Mouse (Mus musculus) liver, postnatal 0 days (tissue): ENCODE results near the gene Btbd9. TPM values are rescaled to one million over a fixed set of nuclear protein-coding genes. Genes with fewer than 3 reads are reported as not detected.
A peak's percentile ranks its signal among the peaks of the same experiment; 100 is the strongest.

Source experiments
- ATAC-seq: fragments of 200-750 bp; cut with Nextera tagmentation; 2 replicates; pipeline ENCODE4 v1.8.0; 2017; ENCODE audit warnings: mild to moderate bottlenecking, moderate library complexity
- DNase-seq: peaks from one replicate; pipeline ENCODE4 v3.0.0-alpha.2; 2016
- H3K27ac ChIP-seq: fragments of 300-500 bp; sonication (generic); 2 replicates; pipeline ENCODE4 v1.5.1; 2014; ENCODE audit warnings: antibody characterized with exemption, moderate library complexity, mild to moderate bottlenecking, low read depth
- H3K27me3 ChIP-seq: fragments of 300-500 bp; sonication (generic); 2 replicates; pipeline ENCODE4 v1.6.1; 2014; ENCODE audit warnings: low read length, control low read depth, mixed read lengths; ENCODE audit not compliant: insufficient read depth
- H3K36me3 ChIP-seq: fragments of 300-500 bp; sonication (generic); replicated peaks from 2 replicates; pipeline ENCODE4 v1.6.1; 2014; ENCODE audit warnings: mild to moderate bottlenecking, control low read depth, low read length, moderate library complexity, mixed read lengths; ENCODE audit not compliant: insufficient read depth
- H3K4me1 ChIP-seq: fragments of 300-500 bp; sonication (generic); 2 replicates; pipeline ENCODE4 v1.6.1; 2014; ENCODE audit warnings: antibody characterized with exemption, mild to moderate bottlenecking, control low read depth; ENCODE audit not compliant: insufficient read depth
- H3K4me2 ChIP-seq: fragments of 300-500 bp; sonication (generic); 2 replicates; pipeline ENCODE4 v1.6.1; 2014; ENCODE audit warnings: low read depth, mild to moderate bottlenecking, low read length, moderate library complexity, mixed read lengths
- H3K4me3 ChIP-seq: fragments of 300-500 bp; sonication (generic); 2 replicates; pipeline ENCODE4 v1.5.1; 2014; ENCODE audit warnings: low read depth, low read length
- H3K9ac ChIP-seq: fragments of 300-500 bp; sonication (generic); replicated peaks from 2 replicates; pipeline ENCODE4 v1.6.1; 2014; ENCODE audit warnings: mild to moderate bottlenecking, moderate library complexity
- H3K9me3 ChIP-seq: fragments of 300-500 bp; sonication (generic); 2 replicates; pipeline ENCODE4 v1.6.1; 2016; ENCODE audit warnings: mild to moderate bottlenecking, control low read depth, low read length, mixed read lengths
- CTCF ChIP-seq: sonication (generic); IDR thresholded peaks from 2 replicates; pipeline ENCODE4 v1.5.1; 2016; ENCODE audit warnings: antibody characterized with exemption, low read depth
- EP300 ChIP-seq: IDR thresholded peaks from 2 replicates; pipeline ENCODE4 v1.6.1; 2016; ENCODE audit warnings: antibody characterized with exemption, low read depth, mild to moderate bottlenecking
- WGBS: fragments of 180-500 bp; shearing (Covaris S2); extraction: QIAGEN DNeasy Blood & Tissue Kit; methylation state at CpG from one replicate; pipeline ENCODE4 v1.1.7; 2014; ENCODE audit not compliant: insufficient replicate concordance; 5-methylcytosine and 5-hydroxymethylcytosine counted together
- polyA plus RNA-seq: library from polyadenylated mRNA; unstranded; fragments of >200 nt; fragmentation: Nextera tagmentation; extraction: Ambion mirVana; gene quantifications from 2 replicates; pipeline ENCODE4 v1.2.1, GENCODE M21; 2015

Btbd9 gene
- polyA plus RNA-seq, 1 experiment from 2014 or later: 16.5 TPM

DNA sequence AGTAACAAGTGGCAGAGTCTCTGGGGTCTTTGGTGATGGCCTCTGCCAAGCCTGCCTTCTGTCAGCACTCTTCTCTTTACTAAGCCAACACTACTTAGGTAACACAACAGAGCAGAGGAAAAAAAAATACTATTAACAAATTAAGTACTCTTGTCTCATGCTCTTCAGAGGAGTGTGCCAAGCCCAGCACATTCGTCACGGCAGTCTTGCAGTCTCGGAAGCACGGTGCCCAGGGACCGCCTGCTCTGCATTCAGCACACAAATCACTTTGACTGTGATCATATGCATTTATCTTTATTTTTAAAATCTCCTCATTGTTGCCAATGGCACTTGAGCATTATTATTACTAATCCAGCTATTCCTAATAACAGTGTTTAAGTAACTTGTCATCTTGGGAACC lies 116.6 kb downstream of the Btbd9 start:
- 92% methylated on average over 5 of the region's 5 CpGs for WGBS
- TF ChIP-seq EP300 (no peak), CTCF (no peak)
- no peaks in the 10 kb centered on the region for H3K9me3 ChIP-seq

DNA sequence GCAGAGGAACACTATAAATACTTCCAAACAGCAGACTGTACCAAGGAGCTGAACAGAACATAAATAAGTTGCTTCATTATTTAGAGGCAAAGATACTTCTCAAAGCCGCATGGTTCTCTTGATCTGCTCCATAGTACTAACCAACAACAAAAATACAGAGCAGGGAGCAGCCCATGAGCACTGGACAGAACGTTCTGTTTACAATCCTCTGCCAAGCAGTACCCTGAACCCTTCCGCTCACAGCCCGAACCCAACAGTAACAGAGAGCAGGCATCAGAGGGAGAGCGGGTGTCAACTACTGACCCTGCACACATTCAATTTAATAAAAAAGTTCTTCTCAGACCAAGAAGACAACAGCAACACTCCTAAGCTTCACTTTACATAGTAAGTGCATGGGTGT lies 117.4 kb downstream of the Btbd9 start:
- no peak overlapping the region for H3K4me2 ChIP-seq
- no peaks in the 10 kb centered on the region for H3K36me3 ChIP-seq
- no peak overlapping the region for H3K9ac ChIP-seq
- ATAC-seq (peak; percentile 41; the same call in 1 of the 2 replicates), DNase-seq (no peak)
- WGBS: 75% methylated on average over 5 of the region's 5 CpGs
- no peaks in the 10 kb centered on the region for H3K9me3 ChIP-seq
- H3K4me1 ChIP-seq: no peaks in the 10 kb centered on the region
- no peaks in the 10 kb centered on the region for H3K27me3 ChIP-seq
- no peak overlapping the region for H3K4me3 ChIP-seq
- no peak for TF ChIP-seq CTCF
- no peak for TF ChIP-seq EP300
- H3K27ac ChIP-seq: no peak overlapping the region

More for the DNA sequence above, 116.6 kb downstream of the Btbd9 start:
- H3K4me1 ChIP-seq: no peaks in the 10 kb centered on the region
- no peak overlapping the region for H3K4me3 ChIP-seq
- H3K4me2 ChIP-seq: no peak overlapping the region
- no peak overlapping the region for H3K27ac ChIP-seq
- no peaks in the 10 kb centered on the region for H3K36me3 ChIP-seq
- no peak for DNase-seq
- ATAC-seq: no peak
- no peaks in the 10 kb centered on the region for H3K27me3 ChIP-seq
- no peak overlapping the region for H3K9ac ChIP-seq

DNA sequence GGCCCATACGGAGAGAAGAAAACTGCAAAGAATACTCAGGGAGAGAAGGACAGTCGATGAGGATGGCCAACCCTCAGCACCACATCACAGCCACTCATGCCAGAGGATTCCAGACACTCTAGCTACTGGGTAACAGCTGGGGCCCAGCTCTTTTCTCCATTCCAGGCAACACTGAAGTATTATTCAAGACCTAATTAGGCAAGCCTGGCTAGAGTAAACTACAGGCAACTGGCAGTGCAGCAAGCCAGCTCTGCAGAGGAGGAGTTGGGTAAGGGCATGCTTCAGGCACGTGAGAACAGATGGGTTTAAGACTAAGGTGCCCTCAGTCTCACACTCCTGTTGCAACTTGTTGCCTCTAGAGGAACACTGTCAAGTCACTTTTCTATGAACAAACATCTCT lies 118.0 kb downstream of the Btbd9 start:
- Histone ChIP-seq H3K9ac (no peak overlapping the region), H3K4me2 (no peak overlapping the region), H3K27me3 (no peaks in the 10 kb centered on the region), H3K9me3 (no peaks in the 10 kb centered on the region), H3K4me3 (no peak overlapping the region), H3K4me1 (no peaks in the 10 kb centered on the region), H3K27ac (no peak overlapping the region), H3K36me3 (no peaks in the 10 kb centered on the region)
- ATAC-seq: no peak
- TF ChIP-seq CTCF: no peak
- TF ChIP-seq EP300: no peak
- WGBS: 70% methylated on average over 3 of the region's 3 CpGs
- DNase-seq: no peak

DNA sequence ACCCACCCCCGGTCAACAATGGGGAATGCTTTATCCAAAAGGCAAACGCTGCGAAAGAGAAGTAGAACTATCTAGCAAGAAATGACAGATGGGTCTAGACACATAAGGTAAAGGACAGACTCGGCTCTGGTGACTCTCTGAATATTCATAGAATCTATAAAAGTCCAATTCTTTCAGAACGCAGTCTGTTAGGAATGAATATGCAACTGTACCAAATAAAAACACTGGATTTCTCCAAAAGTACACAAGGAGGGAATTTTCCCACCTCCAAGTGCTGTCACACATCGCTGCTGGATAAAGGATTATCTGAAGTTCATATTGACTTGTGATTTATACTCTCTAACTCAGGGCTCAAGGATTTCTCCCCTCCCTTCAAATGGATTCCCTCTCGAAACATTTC lies 118.8 kb downstream of the Btbd9 start:
- Histone ChIP-seq H3K27ac (no peak overlapping the region), H3K4me2 (no peak overlapping the region), H3K9ac (no peak overlapping the region), H3K4me1 (no peaks in the 10 kb centered on the region), H3K27me3 (no peaks in the 10 kb centered on the region), H3K4me3 (no peak overlapping the region), H3K9me3 (no peaks in the 10 kb centered on the region), H3K36me3 (no peaks in the 10 kb centered on the region)
- ATAC-seq (no peak), DNase-seq (no peak)
- no peak for TF ChIP-seq EP300
- no peak for TF ChIP-seq CTCF
- 71% methylated on average over 7 of the region's 7 CpGs for WGBS

DNA sequence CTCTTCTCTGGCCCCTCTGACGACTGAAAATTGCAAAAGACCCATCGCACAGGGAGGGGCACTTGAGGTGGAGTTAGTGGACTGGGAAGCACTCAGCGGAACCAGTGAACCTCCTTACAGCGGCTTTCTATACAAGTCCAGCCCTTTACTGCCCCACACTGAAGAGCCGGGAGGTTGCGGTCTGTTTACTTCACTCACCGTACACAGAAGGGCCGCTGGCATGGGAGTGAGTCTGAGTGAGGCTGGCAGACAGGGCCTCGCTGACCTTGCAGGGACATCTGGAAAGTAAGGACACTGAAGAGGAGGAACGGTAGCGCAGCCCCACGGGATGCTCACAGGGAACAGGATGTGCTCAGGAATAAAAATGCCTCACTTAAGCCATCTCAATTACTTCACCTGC lies 120.0 kb downstream of the Btbd9 start:
- H3K36me3 ChIP-seq: no peaks in the 10 kb centered on the region
- no peaks in the 10 kb centered on the region for H3K9me3 ChIP-seq
- DNase-seq: no peak
- no peak for ATAC-seq
- H3K27me3 ChIP-seq: no peaks in the 10 kb centered on the region
- H3K4me3 ChIP-seq: no peak overlapping the region
- H3K27ac ChIP-seq: no peak overlapping the region
- no peaks in the 10 kb centered on the region for H3K4me1 ChIP-seq
- no peak overlapping the region for H3K4me2 ChIP-seq
- 74% methylated on average over 12 of the region's 12 CpGs for WGBS
- no peak overlapping the region for H3K9ac ChIP-seq
- TF ChIP-seq EP300: no peak
- TF ChIP-seq CTCF: no peak

DNA sequence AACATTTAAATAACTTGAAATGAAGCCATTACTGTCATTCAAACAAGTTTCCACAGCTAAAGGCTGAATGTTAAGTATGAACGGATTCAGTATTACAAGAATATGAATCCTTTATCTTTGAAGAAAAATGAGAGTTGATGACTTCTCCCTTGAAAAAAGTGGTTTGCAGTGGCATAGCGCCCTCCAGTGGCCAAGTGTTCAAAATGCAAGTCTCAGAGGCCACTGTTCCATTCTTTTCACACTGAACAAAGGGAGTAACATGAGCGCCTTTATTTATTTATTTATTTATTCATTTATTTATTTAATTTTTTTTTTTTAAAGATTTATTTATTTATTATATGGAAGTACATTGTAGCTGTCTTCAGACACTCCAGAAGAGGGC lies 121.4 kb downstream of the Btbd9 start:
- WGBS: 26% methylated on average over 3 of the region's 3 CpGs
- DNase-seq: peak; percentile 73
- no peaks in the 10 kb centered on the region for H3K9me3 ChIP-seq

DNA sequence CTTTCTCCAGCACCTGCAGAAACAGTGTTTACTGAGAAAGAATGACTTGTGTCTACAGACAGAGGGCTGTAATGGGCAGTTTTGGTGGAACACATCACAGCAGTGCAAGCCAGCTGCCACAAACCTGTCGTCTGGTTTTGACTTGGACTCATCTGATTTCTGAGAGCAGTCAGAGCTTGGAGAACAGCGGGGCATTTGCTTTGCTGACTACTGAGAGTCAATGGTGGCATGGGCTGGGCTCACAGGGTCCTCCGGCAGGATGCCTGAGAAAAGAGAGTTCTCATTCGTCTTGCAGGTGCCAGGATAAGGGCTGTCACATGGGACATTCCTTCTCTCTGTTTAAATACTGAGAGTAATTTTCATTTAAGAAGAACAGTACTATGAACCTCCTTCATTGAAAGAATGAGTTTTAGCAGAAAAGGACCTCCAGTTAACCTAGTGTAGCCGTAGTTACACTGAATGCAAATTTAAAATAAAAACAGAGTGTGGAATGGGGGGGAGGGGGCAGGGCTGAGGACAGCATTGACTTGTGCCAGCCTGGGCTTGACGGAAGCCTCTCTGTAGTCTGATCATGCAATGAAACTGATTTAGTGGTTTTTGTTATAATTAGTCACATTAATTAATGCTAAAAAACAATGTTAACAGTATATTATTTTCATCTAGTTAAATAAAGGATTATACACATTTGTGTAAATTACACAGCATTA lies 122.0 kb downstream of the Btbd9 start:
- Histone ChIP-seq H3K27me3 (no peaks in the 10 kb centered on the region), H3K27ac (no peak overlapping the region), H3K4me2 (no peak overlapping the region), H3K4me1 (no peaks in the 10 kb centered on the region), H3K36me3 (no peaks in the 10 kb centered on the region), H3K9me3 (no peaks in the 10 kb centered on the region), H3K4me3 (no peak overlapping the region), H3K9ac (no peak overlapping the region)
- WGBS: 73% methylated on average over 6 of the region's 6 CpGs
- ATAC-seq: no peak
- no peak for DNase-seq
- TF ChIP-seq CTCF (no peak), EP300 (no peak)

More for the DNA sequence above, 121.4 kb downstream of the Btbd9 start:
- no peaks in the 10 kb centered on the region for H3K36me3 ChIP-seq
- no peaks in the 10 kb centered on the region for H3K27me3 ChIP-seq
- H3K4me3 ChIP-seq: no peak overlapping the region
- no peak overlapping the region for H3K4me2 ChIP-seq
- H3K27ac ChIP-seq: no peak overlapping the region
- no peaks in the 10 kb centered on the region for H3K4me1 ChIP-seq
- H3K9ac ChIP-seq: no peak overlapping the region
- no peak for ATAC-seq
- TF ChIP-seq CTCF: peak; percentile 82
- TF ChIP-seq EP300: no peak
